Mouse (Mus musculus) lung, adult 10 weeks (tissue): ENCODE results near the gene Calcoco2. TPM values are rescaled to one million over a fixed set of nuclear protein-coding genes. Genes with fewer than 3 reads are reported as not detected.

Experiments used
- polyA plus RNA-seq: library from polyadenylated mRNA; stranded (reverse); fragments of 350-450 nt; fragmentation: Illumina TruSeq; extraction: RNeasy Lipid Tissue Mini Kit (QIAGEN cat#74804); gene quantifications from one replicate; pipeline ENCODE4 v1.2.3, GENCODE M21; 2014; ENCODE audit warnings: low read depth, low replicate concordance; ENCODE audit not compliant: insufficient read depth

Gene Calcoco2
- 0.70 TPM for polyA plus RNA-seq

GRCm38 (mm10) chr11:96111751-96112150, at the start of gene Calcoco2:
Gene Calcoco2 (minus strand): TSS chr11:96111964.

GRCm38 (mm10) chr11:96133239-96133865, 21.6 kb upstream of the Calcoco2 start, which contains the start of gene Ttll6:
Gene Ttll6 (plus strand): TSS chr11:96133786.

GRCm38 (mm10) chr11:96075509-96076220, 36.1 kb downstream of the Calcoco2 start, which contains the start of gene Atp5g1:
Gene Atp5g1 (minus strand): TSS chr11:96075670.

DNA sequence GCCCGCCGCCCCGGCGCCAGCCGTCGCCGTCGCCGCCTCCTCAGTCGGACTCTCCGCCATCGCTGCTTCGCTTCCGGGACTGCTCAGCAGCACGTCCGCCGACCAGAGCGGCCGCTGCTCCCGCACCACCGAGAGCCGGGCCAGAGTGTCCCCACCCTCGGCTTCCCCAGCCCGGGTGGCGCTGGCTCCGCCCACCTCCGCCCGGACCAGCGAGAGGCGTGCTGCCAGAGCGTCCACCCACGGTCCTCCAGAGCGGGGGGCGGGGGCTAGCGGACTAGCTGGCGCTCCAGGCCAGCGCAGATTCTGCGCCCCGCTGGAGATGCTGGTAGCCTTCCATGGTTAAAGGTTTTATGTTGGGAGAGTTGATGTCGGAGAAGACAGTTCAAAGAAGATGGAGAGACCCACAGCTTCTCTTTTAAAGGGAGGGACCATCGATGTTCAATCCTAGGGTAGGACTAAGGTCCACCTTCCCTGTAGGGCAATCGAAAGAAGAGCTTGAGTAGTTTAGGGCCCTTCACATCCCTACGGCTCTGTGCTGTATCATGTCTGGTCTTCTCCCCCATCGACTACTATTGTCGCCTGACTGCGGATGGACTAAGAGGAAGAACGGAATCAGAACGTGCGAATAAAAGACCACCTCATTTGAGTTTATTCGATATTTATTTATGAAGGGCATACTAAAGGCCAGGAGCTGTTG, 46.4 kb downstream of the Calcoco2 start, which contains the start of gene Ube2z:
Ube2z (minus strand) TSS at position 174 of the 697 bp plus-strand sequence.

Other genes starting within 250 kb of the Calcoco2 start
- gene B4galnt2, start 197.1 kb downstream of the Calcoco2 start, polyA plus RNA-seq, result not detected
- 0.35 TPM for gene Igf2bp1, start 106.0 kb downstream of the Calcoco2 start, polyA plus RNA-seq
- not detected for gene Gip, start 87.4 kb downstream of the Calcoco2 start, polyA plus RNA-seq
- gene Snf8, start 77.1 kb downstream of the Calcoco2 start, polyA plus RNA-seq, result 69.6 TPM
- 35.5 TPM for gene Ube2z, start 46.6 kb downstream of the Calcoco2 start, polyA plus RNA-seq
- 235 TPM for gene Atp5g1, start 36.3 kb downstream of the Calcoco2 start, polyA plus RNA-seq
- 1.8 TPM for gene Ttll6, start 21.8 kb upstream of the Calcoco2 start, polyA plus RNA-seq
- not detected for gene Hoxb13, start 82.4 kb upstream of the Calcoco2 start, polyA plus RNA-seq
- gene Hoxb9, start 159.5 kb upstream of the Calcoco2 start, polyA plus RNA-seq, result not detected
- gene Hoxb8, start 169.9 kb upstream of the Calcoco2 start, polyA plus RNA-seq, result 0.17 TPM
- 1.9 TPM for gene Hoxb7, start 174.7 kb upstream of the Calcoco2 start, polyA plus RNA-seq
- 6.4 TPM for gene Hoxb6, start 180.5 kb upstream of the Calcoco2 start, polyA plus RNA-seq
- gene Hoxb5, start 191.4 kb upstream of the Calcoco2 start, polyA plus RNA-seq, result 14.2 TPM
- 4.7 TPM for gene Hoxb4, start 206.3 kb upstream of the Calcoco2 start, polyA plus RNA-seq
- gene Hoxb3, start 211.4 kb upstream of the Calcoco2 start, polyA plus RNA-seq, result 2.9 TPM
- 9.5 TPM for gene Hoxb2, start 238.6 kb upstream of the Calcoco2 start, polyA plus RNA-seq